Mouse (Mus musculus) forebrain, embryonic 10.5 days (tissue): ENCODE results near the gene Ifngr1. TPM values are rescaled to one million over a fixed set of nuclear protein-coding genes. Genes with fewer than 3 reads are reported as not detected.

Source experiments
- DNase-seq: peaks from one replicate; pipeline ENCODE4 v3.0.0-alpha.2; 2017; ENCODE audit warnings: low spot score; ENCODE audit errors: extremely low spot score
- H3K27ac ChIP-seq: fragments of 300-500 bp; sonication (generic); 2 replicates; pipeline ENCODE4 v1.5.1; 2016; ENCODE audit warnings: mild to moderate bottlenecking
- H3K27me3 ChIP-seq: fragments of 300-500 bp; sonication (generic); 2 replicates; pipeline ENCODE4 v1.6.1; 2016; ENCODE audit warnings: mild to moderate bottlenecking; ENCODE audit not compliant: poor library complexity, severe bottlenecking
- H3K36me3 ChIP-seq: fragments of 300-500 bp; sonication (generic); replicated peaks from 2 replicates; pipeline ENCODE4 v1.6.1; 2016; ENCODE audit warnings: mild to moderate bottlenecking, moderate library complexity
- H3K4me1 ChIP-seq: fragments of 300-500 bp; sonication (generic); 2 replicates; pipeline ENCODE4 v1.6.1; 2016
- H3K4me3 ChIP-seq: fragments of 300-500 bp; sonication (generic); 2 replicates; pipeline ENCODE4 v1.5.1; 2016; ENCODE audit warnings: mild to moderate bottlenecking, moderate library complexity
- H3K9me3 ChIP-seq: fragments of 300-500 bp; sonication (generic); 2 replicates; pipeline ENCODE4 v1.6.1; 2016; ENCODE audit warnings: mild to moderate bottlenecking, moderate library complexity
- WGBS: fragments of 180-500 bp; shearing (Covaris S2); methylation state at CpG from one replicate; pipeline ENCODE4 v1.1.7; 2016; 5-methylcytosine and 5-hydroxymethylcytosine counted together
- polyA plus RNA-seq: library from polyadenylated mRNA; unstranded; fragments of >200 nt; fragmentation: Nextera tagmentation; extraction: Ambion mirVana; gene quantifications from 2 replicates; pipeline ENCODE4 v1.2.1, GENCODE M21; 2016

The Ifngr1 gene
- polyA plus RNA-seq: 27.7 and 30.0 TPM in 2 replicates

- H3K4me3 ChIP-seq: peak within 1 kb of the TSS; percentile 77
- DNase-seq: peak; percentile 97
- under 1% methylated on average over 52 of the region's 52 CpGs for WGBS
- H3K27me3 ChIP-seq: peaks cover 14% of the 10 kb centered on the region; the same call in 1 of the 2 replicates
- no peaks in the 10 kb centered on the region for H3K9me3 ChIP-seq
- peak within 1 kb of the TSS; percentile 90 for H3K27ac ChIP-seq
- H3K36me3 ChIP-seq: no peaks in the 10 kb centered on the region
- peaks cover 19% of the 10 kb centered on the region for H3K4me1 ChIP-seq
These were observed at the start of gene Ifngr1 for GRCm38 (mm10) chr10:19591641-19592441. Gene Ifngr1 (plus strand): TSS chr10:19591949.

- H3K27ac ChIP-seq: no peak overlapping the region
- DNase-seq: no peak
- no peaks in the 10 kb centered on the region; the same call in 1 of the 2 replicates for H3K9me3 ChIP-seq
- H3K4me1 ChIP-seq: no peaks in the 10 kb centered on the region
- no peak overlapping the region for H3K4me3 ChIP-seq
- 94% methylated on average over 1 of the region's 1 CpGs for WGBS
- H3K27me3 ChIP-seq: no peaks in the 10 kb centered on the region
- no peaks in the 10 kb centered on the region for H3K36me3 ChIP-seq
These were observed 44.9 kb upstream of the Ifngr1 start for GRCm38 (mm10) chr10:19546825-19547224.

- Histone ChIP-seq H3K9me3 (no peaks in the 10 kb centered on the region; the same call in 1 of the 2 replicates), H3K36me3 (no peaks in the 10 kb centered on the region), H3K27me3 (no peaks in the 10 kb centered on the region), H3K27ac (no peak overlapping the region), H3K4me1 (no peaks in the 10 kb centered on the region), H3K4me3 (no peak overlapping the region)
- WGBS: 89% methylated on average over 1 of the region's 1 CpGs
- DNase-seq: no peak
These were observed 43.7 kb upstream of the Ifngr1 start for GRCm38 (mm10) chr10:19548016-19548415.

- Histone ChIP-seq H3K36me3 (no peaks in the 10 kb centered on the region), H3K4me3 (no peak overlapping the region), H3K4me1 (no peaks in the 10 kb centered on the region), H3K27ac (no peak overlapping the region), H3K27me3 (no peaks in the 10 kb centered on the region), H3K9me3 (no peaks in the 10 kb centered on the region; the same call in 1 of the 2 replicates)
- no peak for DNase-seq
- 91% methylated on average over 2 of the region's 2 CpGs for WGBS
These were observed 43.3 kb upstream of the Ifngr1 start for GRCm38 (mm10) chr10:19548491-19548890.

- DNase-seq: no peak
- H3K4me1 ChIP-seq: no peaks in the 10 kb centered on the region
- no peak overlapping the region for H3K4me3 ChIP-seq
- H3K9me3 ChIP-seq: no peaks in the 10 kb centered on the region
- no peak overlapping the region for H3K27ac ChIP-seq
- 89% methylated on average over 3 of the region's 3 CpGs for WGBS
- H3K27me3 ChIP-seq: no peaks in the 10 kb centered on the region
- no peaks in the 10 kb centered on the region for H3K36me3 ChIP-seq
These were observed 40.2 kb upstream of the Ifngr1 start for GRCm38 (mm10) chr10:19551585-19551984.

GRCm38 (mm10) chr10:19553857-19554256 lies 37.9 kb upstream of the Ifngr1 start:
- Histone ChIP-seq H3K4me3 (no peak overlapping the region), H3K9me3 (no peaks in the 10 kb centered on the region), H3K36me3 (no peaks in the 10 kb centered on the region), H3K27ac (no peak overlapping the region), H3K27me3 (no peaks in the 10 kb centered on the region), H3K4me1 (no peaks in the 10 kb centered on the region)
- no peak for DNase-seq
- 90% methylated on average over 2 of the region's 2 CpGs for WGBS

GRCm38 (mm10) chr10:19557696-19558095 lies 34.1 kb upstream of the Ifngr1 start:
- H3K4me3 ChIP-seq: no peak overlapping the region
- WGBS: 86% methylated on average over 4 of the region's 4 CpGs
- no peak overlapping the region for H3K27ac ChIP-seq
- H3K4me1 ChIP-seq: no peaks in the 10 kb centered on the region
- no peak for DNase-seq
- no peaks in the 10 kb centered on the region for H3K36me3 ChIP-seq
- no peaks in the 10 kb centered on the region for H3K27me3 ChIP-seq
- no peaks in the 10 kb centered on the region for H3K9me3 ChIP-seq

GRCm38 (mm10) chr10:19559565-19560165 lies 32.1 kb upstream of the Ifngr1 start:
- Histone ChIP-seq H3K9me3 (no peaks in the 10 kb centered on the region), H3K4me1 (no peaks in the 10 kb centered on the region), H3K36me3 (no peaks in the 10 kb centered on the region), H3K27ac (no peak overlapping the region), H3K27me3 (no peaks in the 10 kb centered on the region), H3K4me3 (no peak overlapping the region)
- 89% methylated on average over 8 of the region's 8 CpGs for WGBS
- DNase-seq: no peak

- no peak for DNase-seq
- no peaks in the 10 kb centered on the region for H3K36me3 ChIP-seq
- H3K27ac ChIP-seq: no peak overlapping the region
- H3K4me1 ChIP-seq: no peaks in the 10 kb centered on the region
- no peaks in the 10 kb centered on the region for H3K9me3 ChIP-seq
- H3K4me3 ChIP-seq: no peak overlapping the region
- no peaks in the 10 kb centered on the region for H3K27me3 ChIP-seq
- WGBS: 96% methylated on average over 3 of the region's 3 CpGs
These were observed 29.2 kb upstream of the Ifngr1 start for GRCm38 (mm10) chr10:19562598-19562997.

GRCm38 (mm10) chr10:19563443-19563861 lies 28.3 kb upstream of the Ifngr1 start:
- Histone ChIP-seq H3K27ac (no peak overlapping the region), H3K27me3 (no peaks in the 10 kb centered on the region), H3K36me3 (no peaks in the 10 kb centered on the region), H3K4me1 (no peaks in the 10 kb centered on the region), H3K4me3 (no peak overlapping the region), H3K9me3 (no peaks in the 10 kb centered on the region)
- WGBS: 88% methylated on average over 1 of the region's 1 CpGs
- DNase-seq: no peak

- Histone ChIP-seq H3K4me3 (no peak overlapping the region), H3K9me3 (no peaks in the 10 kb centered on the region), H3K27ac (no peak overlapping the region), H3K36me3 (no peaks in the 10 kb centered on the region), H3K4me1 (no peaks in the 10 kb centered on the region), H3K27me3 (no peaks in the 10 kb centered on the region)
- DNase-seq: no peak
- 92% methylated on average over 4 of the region's 4 CpGs for WGBS
These were observed 24.3 kb upstream of the Ifngr1 start for GRCm38 (mm10) chr10:19567481-19567880.

- no peaks in the 10 kb centered on the region for H3K27me3 ChIP-seq
- no peaks in the 10 kb centered on the region for H3K9me3 ChIP-seq
- no peak for DNase-seq
- WGBS: 92% methylated on average over 4 of the region's 4 CpGs
- H3K36me3 ChIP-seq: no peaks in the 10 kb centered on the region
- no peak overlapping the region for H3K27ac ChIP-seq
- no peak overlapping the region for H3K4me3 ChIP-seq
- H3K4me1 ChIP-seq: no peaks in the 10 kb centered on the region
These were observed 21.5 kb upstream of the Ifngr1 start for GRCm38 (mm10) chr10:19570288-19570687.

GRCm38 (mm10) chr10:19570716-19571115 lies 21.0 kb upstream of the Ifngr1 start:
- 86% methylated on average over 1 of the region's 1 CpGs for WGBS
- no peaks in the 10 kb centered on the region for H3K9me3 ChIP-seq
- no peak for DNase-seq
- no peaks in the 10 kb centered on the region for H3K4me1 ChIP-seq
- H3K27me3 ChIP-seq: no peaks in the 10 kb centered on the region
- no peak overlapping the region for H3K27ac ChIP-seq
- no peak overlapping the region for H3K4me3 ChIP-seq
- H3K36me3 ChIP-seq: no peaks in the 10 kb centered on the region
